Mouse (Mus musculus) bone marrow macrophage, adult 2 months (primary cell): ENCODE data around the gene Rab31.

Experiments used
- CTCF ChIP-seq: IDR thresholded peaks from 2 replicates; pipeline ENCODE4 v1.5.1; 2012; ENCODE audit warnings: low read depth, mild to moderate bottlenecking, low read length, moderate library complexity
- POLR2A ChIP-seq: IDR thresholded peaks from 2 replicates; pipeline ENCODE4 v1.6.1; 2012; ENCODE audit warnings: mild to moderate bottlenecking, low read depth, low read length, borderline replicate concordance

GRCm38 (mm10) chr17:65607574-65608311 lies 164.8 kb downstream of the Rab31 start:
- no peak for TF ChIP-seq POLR2A
- no peak for TF ChIP-seq CTCF
